Mouse (Mus musculus) induced T-regulatory cell, adult 2 months (primary cell): ENCODE data around the gene S100pbp.

Experiments used
- DNase-seq: peaks from one replicate; pipeline ENCODE4 v3.0.0-alpha.2; 2012; ENCODE audit warnings: low read depth

Gene S100pbp

GRCm38 (mm10) chr4:129220376-129221089, 31.0 kb upstream of the S100pbp start:
- DNase-seq, result no peak

- DNase-seq, result no peak
These were observed 29.7 kb upstream of the S100pbp start for GRCm38 (mm10) chr4:129219198-129219597.

- DNase-seq, result no peak
These were observed 29.1 kb upstream of the S100pbp start for GRCm38 (mm10) chr4:129218569-129219175.

GRCm38 (mm10) chr4:129212486-129212885, 23.0 kb upstream of the S100pbp start:
- DNase-seq, result peak; percentile 50

GRCm38 (mm10) chr4:129211461-129211860, 21.9 kb upstream of the S100pbp start:
- no peak for DNase-seq

- DNase-seq, result peak; percentile 64
These were observed 20.0 kb upstream of the S100pbp start for GRCm38 (mm10) chr4:129209504-129209903.

- DNase-seq, result no peak
These were observed 17.3 kb upstream of the S100pbp start for GRCm38 (mm10) chr4:129206792-129207191.

- no peak for DNase-seq
These were observed 15.1 kb upstream of the S100pbp start for GRCm38 (mm10) chr4:129204655-129205054.

GRCm38 (mm10) chr4:129197514-129197913, 8.0 kb upstream of the S100pbp start:
- no peak for DNase-seq

- no peak for DNase-seq
These were observed 4.8 kb upstream of the S100pbp start for GRCm38 (mm10) chr4:129194280-129194679.

- DNase-seq, result no peak
These were observed 2.2 kb upstream of the S100pbp start for GRCm38 (mm10) chr4:129191691-129192090.

- peak; percentile 40 for DNase-seq
These were observed 1.0 kb upstream of the S100pbp start for GRCm38 (mm10) chr4:129190538-129190937.

GRCm38 (mm10) chr4:129188803-129189541, 555 bp downstream of the S100pbp start:
- DNase-seq, result peak; percentile 65

GRCm38 (mm10) chr4:129188041-129188659, 1.4 kb downstream of the S100pbp start:
- peak; percentile 29 for DNase-seq

GRCm38 (mm10) chr4:129179560-129179959, 10.0 kb downstream of the S100pbp start:
- DNase-seq, result peak; percentile 39

- DNase-seq, result no peak
These were observed 17.0 kb downstream of the S100pbp start for GRCm38 (mm10) chr4:129172529-129172928.

GRCm38 (mm10) chr4:129161581-129162255, 27.8 kb downstream of the S100pbp start:
- no peak for DNase-seq

GRCm38 (mm10) chr4:129161076-129161475, 28.5 kb downstream of the S100pbp start:
- DNase-seq, result no peak

- no peak for DNase-seq
These were observed 31.0 kb downstream of the S100pbp start for GRCm38 (mm10) chr4:129158549-129158948.

- DNase-seq, result no peak
These were observed 32.0 kb downstream of the S100pbp start for GRCm38 (mm10) chr4:129157541-129157940.

GRCm38 (mm10) chr4:129151276-129151811, 38.2 kb downstream of the S100pbp start:
- DNase-seq, result no peak

GRCm38 (mm10) chr4:129149321-129149720, 40.2 kb downstream of the S100pbp start:
- no peak for DNase-seq
